Comparison of ENCODE assay signal across 19 mouse cellular contexts in genomic region chr2:109241947-109242346, GRCm38 (mm10). TPM values are rescaled to one million over a fixed set of nuclear protein-coding genes. Genes with fewer than 3 reads are reported as not detected.
DNase-seq lines count a peak whose midpoint lies in the region; TF ChIP-seq lines count a peak whose summit lies in the region.
"Had no signal": no experiment of that assay in that cellular context is flagged by ENCODE, and none has a peak within 500 bp of the region (broad histone marks: within the 10 kb centered on the region; RNA-seq: fewer than 3 reads in every experiment).

No protein-coding gene starts in this region.

- peak; percentile 5 for DNase-seq in gastrocnemius, adult 18-20 months (ENCODE audit: low spot score)
- DNase-seq in gastrocnemius, postnatal 25 days = no peak
- peak; percentile 31 for DNase-seq in adrenal gland, postnatal 10 days
- peak; percentile 49 for DNase-seq in fibroblast of lung, adult 2 months (ENCODE audit: low read depth)
- DNase-seq in kidney, postnatal 25 days = no peak
- DNase-seq in heart, adult 11 months = no peak
- DNase-seq: cerebellum, adult 2 months; cerebellum, postnatal 36 days; heart, postnatal 4 days; kidney, adult 11 months; kidney, postnatal 14 days had no signal

- no peak for TF ChIP-seq CTCF in C2C12 (IDR thresholded peaks at IDR 0.05; ENCODE audit: control insufficient read depth, insufficient read depth, insufficient read length)

- no peaks in the 10 kb centered on the region for H3K36me3 ChIP-seq in C2C12 (ENCODE audit: control insufficient read depth, insufficient read depth)
- H3K36me3 ChIP-seq: embryonic facial prominence, embryonic 15.5 days; heart, embryonic 13.5 days; hindbrain, embryonic 15.5 days; limb, embryonic 15.5 days; liver, embryonic 15.5 days; midbrain, embryonic 10.5 days; neural tube, embryonic 13.5 days had no signal

- H3K4me3 ChIP-seq in C2C12 (ENCODE audit: insufficient read depth, poor library complexity, severe bottlenecking) = no peak overlapping the region
- H3K4me3 ChIP-seq: embryonic facial prominence, embryonic 15.5 days; heart, embryonic 13.5 days; hindbrain, embryonic 15.5 days; limb, embryonic 15.5 days; liver, embryonic 15.5 days; midbrain, embryonic 10.5 days; neural tube, embryonic 13.5 days had no signal

- H3K27me3 ChIP-seq in C2C12 (ENCODE audit: control insufficient read depth, insufficient read depth, insufficient read length) = no peaks in the 10 kb centered on the region
- H3K27me3 ChIP-seq: embryonic facial prominence, embryonic 15.5 days; heart, embryonic 13.5 days; hindbrain, embryonic 15.5 days; limb, embryonic 15.5 days; liver, embryonic 15.5 days; neural tube, embryonic 13.5 days had no signal

- H3K79me2 ChIP-seq in C2C12 (ENCODE audit: control insufficient read depth, insufficient read depth) = no peaks in the 10 kb centered on the region

- H3ac ChIP-seq in C2C12 (ENCODE audit: control insufficient read depth, insufficient read length, low read depth) = no peak overlapping the region

- H3K79me3 ChIP-seq in C2C12 (ENCODE audit: low read depth) = no peaks in the 10 kb centered on the region

TF ChIP-seq in C2C12, 6 proteins besides CTCF, POLR2A, EP300 and RAD21:
- TF ChIP-seq FOSL1 (IDR thresholded peaks at IDR 0.05; ENCODE audit: insufficient read depth, low read length, poor library complexity, severe bottlenecking) (peak; percentile 84), MYOD1 (IDR thresholded peaks at IDR 0.05; ENCODE audit: control insufficient read depth, insufficient read length, low read depth) (no peak)

RNA-seq across cellular contexts. Expression of gene Kif18a, which starts 38.6 kb away (rescaled TPM):
- under 1 TPM; 0.62 to 0.78 TPM for total RNA-seq in gastrocnemius, adult 18-20 months (2021)
- 1 to 10 TPM in 1 of 2 experiments, under 1 TPM in 1; 0.59 to 1.0 TPM for total RNA-seq in gastrocnemius, postnatal 25 days (2021)
- polyA plus RNA-seq in C2C12 (2012; fragmentation: generic; extraction: Trizol) = 2.7 TPM
- 1 to 10 TPM; 3.6 to 4.5 TPM for total RNA-seq in adrenal gland, postnatal 10 days (2021)

RNA-seq across cellular contexts. Expression of gene Mettl15, which starts 38.6 kb away (rescaled TPM):
- 1 to 10 TPM; 5.6 to 6.5 TPM for total RNA-seq in gastrocnemius, adult 18-20 months (2021)
- 1 to 10 TPM; 5.3 to 6.6 TPM for total RNA-seq in gastrocnemius, postnatal 25 days (2021)
- 4.4 TPM for polyA plus RNA-seq in C2C12 (2012; fragmentation: generic; extraction: Trizol)
- 10 to 100 TPM; 12.0 to 13.7 TPM for total RNA-seq in adrenal gland, postnatal 10 days (2021)

Comparison
In these comparisons a context has a peak if more than half of its experiments do, and no peak if none do; other contexts are left out.
1. DNase-seq: peak in gastrocnemius, adult 18-20 months (single experiment), adrenal gland, postnatal 10 days (single experiment) and fibroblast of lung, adult 2 months (single experiment); none in gastrocnemius, postnatal 25 days (single experiment), kidney, postnatal 25 days (0 of 2) and heart, adult 11 months (single experiment).